Mouse (Mus musculus) kidney, postnatal 36 days (tissue): ENCODE data around the gene Slc38a4.

ENCODE experiments used
- DNase-seq, 2 experiments: peaks; one replicate each; pipeline ENCODE4 v3.0.0; 2021 to 2022; ENCODE audit warnings: mixed read lengths in 2 of 2

The Slc38a4 gene

GRCm38 (mm10) chr15:96963318-96963717 is 92.4 kb downstream of the Slc38a4 start:
- DNase-seq = no peak

- DNase-seq = no peak
Observed at GRCm38 (mm10) chr15:96960343-96960742, 95.4 kb downstream of the Slc38a4 start.

- no peak for DNase-seq
Observed at GRCm38 (mm10) chr15:96959247-96959646, 96.5 kb downstream of the Slc38a4 start.

- no peak for DNase-seq
Observed at GRCm38 (mm10) chr15:96956699-96957098, 99.1 kb downstream of the Slc38a4 start.

- DNase-seq = no peak
Observed at GRCm38 (mm10) chr15:96954389-96954788, 101.4 kb downstream of the Slc38a4 start.

GRCm38 (mm10) chr15:96953938-96954238 is 101.9 kb downstream of the Slc38a4 start:
- DNase-seq = no peak

- DNase-seq = peak; percentile 36 to 84
Observed at GRCm38 (mm10) chr15:96953112-96953937, 102.4 kb downstream of the Slc38a4 start.

GRCm38 (mm10) chr15:96952488-96952887 is 103.3 kb downstream of the Slc38a4 start:
- no peak for DNase-seq

GRCm38 (mm10) chr15:96951783-96952182 is 104.0 kb downstream of the Slc38a4 start:
- no peak for DNase-seq

- DNase-seq = peak; percentile 32 to 76
Observed at GRCm38 (mm10) chr15:96948471-96948870, 107.3 kb downstream of the Slc38a4 start.
